Mouse (Mus musculus): Measurements from ENCODE around the gene Mup11. TPM values are rescaled to one million over a fixed set of nuclear protein-coding genes. Genes with fewer than 3 reads are reported as not detected.

The Mup11 gene
- not detected for total RNA-seq (2023)

DNA sequence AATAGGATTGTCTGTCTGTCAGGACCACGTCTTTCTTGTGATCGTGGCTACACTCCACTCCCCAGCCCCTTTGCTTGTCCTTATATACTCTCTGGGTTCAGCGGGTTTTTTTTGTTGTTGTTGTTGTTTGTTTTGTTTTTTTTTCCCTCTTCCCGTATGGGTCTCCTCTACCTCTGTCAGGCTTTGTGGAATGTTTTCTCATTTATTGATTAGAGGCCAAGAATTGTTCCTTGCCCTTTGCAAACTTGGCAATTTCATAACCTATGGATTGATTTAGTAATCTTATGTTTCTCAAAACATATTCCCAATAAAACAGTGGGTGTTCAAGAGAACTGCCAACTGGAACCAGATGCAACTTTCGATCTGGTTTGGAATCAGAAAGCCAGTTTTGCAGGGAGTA, at the start of gene Mup11:
Gene Mup11 (minus strand): TSS at position 101 of the 400 bp plus-strand sequence.

Other genes starting within 250 kb of the Mup11 start
- gene Mup9, start 240.5 kb downstream of the Mup11 start, total RNA-seq (2023), result not detected
- not detected for gene Mup1, start 160.5 kb downstream of the Mup11 start, total RNA-seq (2023)
- gene Mup10, start 80.2 kb downstream of the Mup11 start, total RNA-seq (2023), result not detected
- not detected for gene Mup12, start 78.9 kb upstream of the Mup11 start, total RNA-seq (2023)
- not detected for gene Mup22, start 159.1 kb upstream of the Mup11 start, total RNA-seq (2023)